Mouse (Mus musculus): Measurements from ENCODE around the gene Abhd16b.
A peak's percentile ranks its signal among the peaks of the same experiment; 100 is the strongest.
"Not testable (repeated sequence)": the region's sequence is repeated elsewhere in the genome, so short reads cannot be mapped to it uniquely, and the experiment has no call there.

Gene Abhd16b

DNA sequence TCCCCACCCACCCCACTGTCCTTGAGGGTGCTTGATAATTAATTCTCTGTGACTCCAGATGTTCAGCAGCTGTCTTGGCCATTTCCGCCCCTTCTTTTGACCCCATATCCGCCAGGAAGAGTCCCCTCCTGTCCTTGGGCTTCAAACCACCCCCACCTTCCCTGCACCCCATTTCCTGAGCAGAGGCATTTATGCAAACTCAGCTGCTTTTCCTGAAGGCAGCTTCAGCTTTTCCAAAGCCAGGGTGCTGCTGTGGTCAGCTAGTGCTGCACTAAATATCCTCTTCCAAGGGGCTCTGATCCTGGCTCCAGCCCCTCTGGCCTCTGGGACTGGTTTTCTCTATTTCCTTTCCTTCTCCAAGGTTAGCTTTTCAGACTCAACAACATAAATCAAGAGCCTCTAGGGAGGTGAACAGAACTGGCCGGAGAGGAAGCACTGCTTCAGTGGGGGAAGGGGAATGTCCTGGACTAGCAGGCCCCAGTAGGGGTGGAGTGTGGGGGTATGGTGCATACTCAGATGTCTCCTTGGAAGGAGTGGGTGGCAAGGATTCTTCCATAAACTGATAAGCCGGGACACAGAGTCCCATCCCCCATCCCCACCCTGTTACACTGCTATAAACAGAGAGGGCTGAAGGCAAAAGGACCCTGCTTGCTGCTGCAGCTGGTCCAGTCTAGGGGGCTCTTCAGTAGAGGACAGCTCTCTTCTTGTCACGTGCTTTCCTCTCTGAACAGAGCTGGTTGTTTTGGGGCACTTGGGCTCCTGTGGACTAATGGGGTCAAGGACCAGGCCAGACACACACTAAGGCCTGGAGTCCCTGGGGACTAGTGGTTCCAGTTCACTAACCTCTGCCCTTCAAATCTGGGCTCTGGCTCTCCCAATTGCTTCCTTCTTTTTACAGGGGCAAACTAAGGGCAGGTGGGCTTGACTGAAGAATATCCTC is 5.4 kb upstream of the Abhd16b start:
- no peak for DNase-seq (ENCODE audit: inconsistent ontology term)

DNA sequence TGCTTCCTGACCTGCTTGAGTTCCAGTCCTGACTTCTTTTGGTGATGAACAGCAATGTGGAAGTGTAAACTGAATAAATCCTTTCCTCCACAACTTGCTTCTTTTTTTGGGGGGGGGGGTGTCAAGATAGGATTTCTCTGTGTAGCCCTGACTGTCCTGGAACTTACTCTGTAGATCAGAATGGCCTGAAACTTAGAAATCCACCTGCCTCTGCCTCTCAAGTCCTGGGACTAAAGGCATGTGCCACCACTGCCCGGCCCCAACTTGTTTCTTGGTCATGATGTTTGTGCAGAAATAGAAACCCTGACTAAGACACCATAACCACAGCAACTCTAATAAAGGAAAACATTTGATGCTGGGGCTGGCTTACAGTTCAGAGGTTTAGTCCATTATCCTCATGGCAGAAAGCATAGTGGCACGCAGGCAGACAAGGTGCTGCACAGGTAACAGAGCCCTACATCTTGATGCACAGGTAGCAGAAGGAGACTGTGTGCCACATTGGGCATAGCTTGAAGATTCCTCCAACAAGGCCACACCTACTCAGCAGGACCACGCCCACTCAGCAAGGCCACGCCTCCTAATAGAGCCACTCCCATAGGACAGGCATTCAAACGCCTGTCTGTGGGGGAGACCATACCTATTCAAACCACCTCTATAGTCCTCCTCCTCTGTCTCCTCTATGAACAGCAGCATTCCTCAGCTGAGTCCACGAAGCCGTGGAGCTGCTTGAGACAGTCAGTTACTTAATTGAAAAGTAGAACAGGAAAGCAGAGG is 1.4 kb upstream of the Abhd16b start:
- no peak for DNase-seq (ENCODE audit: inconsistent ontology term)

DNA sequence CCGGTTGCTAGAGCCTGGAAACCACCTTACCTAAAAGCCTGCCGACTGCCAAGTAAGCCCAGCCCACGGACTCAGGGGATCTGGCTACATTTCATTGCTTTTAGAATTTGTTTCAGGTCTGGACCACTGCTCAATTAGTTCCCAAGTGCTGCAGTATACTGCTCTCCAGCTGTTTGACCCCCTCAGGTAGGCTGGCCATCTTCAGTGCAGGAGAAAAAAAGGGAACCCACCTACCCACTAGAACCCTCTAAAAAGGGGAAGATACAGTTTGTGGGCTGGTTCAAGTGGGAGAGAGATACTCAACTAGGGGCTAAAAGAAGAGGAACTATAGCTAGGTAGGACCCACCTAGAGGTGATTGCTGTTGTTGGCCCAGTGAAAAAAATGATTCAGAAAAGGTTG is 800 bp upstream of the Abhd16b start:
- DNase-seq (ENCODE audit: inconsistent ontology term) = no peak

DNA sequence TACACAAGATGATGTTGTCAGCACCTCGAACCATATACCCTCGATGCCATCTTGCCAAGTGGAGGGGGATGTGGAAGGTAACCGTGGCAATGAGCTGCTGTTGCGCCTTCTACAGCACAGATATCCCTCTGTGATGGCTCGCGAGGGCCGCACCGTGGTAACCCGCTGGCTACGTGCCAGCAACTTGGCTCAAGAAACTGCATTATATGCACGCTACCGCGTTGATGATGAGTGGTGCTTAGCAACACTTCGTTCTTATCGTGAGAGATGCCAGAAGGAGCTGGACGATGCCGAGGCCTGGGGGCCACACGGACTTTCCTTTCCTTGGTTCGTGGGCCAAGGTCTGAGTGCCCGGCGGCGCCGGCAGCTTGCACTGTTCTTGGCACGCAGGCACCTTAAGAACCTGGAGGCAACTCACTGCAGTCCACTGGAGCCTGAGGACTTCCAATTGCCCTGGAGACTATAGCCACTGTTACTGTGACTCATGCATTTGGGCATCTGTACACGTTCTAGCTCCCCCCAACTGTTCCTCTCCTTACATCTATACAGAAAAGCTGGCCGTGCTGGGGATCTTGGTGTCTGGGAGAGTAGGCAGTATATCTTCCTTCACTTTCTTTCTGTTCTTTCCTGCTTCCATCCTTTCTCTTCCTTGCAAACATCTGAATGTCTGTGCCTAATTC is 1.4 kb downstream of the Abhd16b start:
- no peak for DNase-seq (ENCODE audit: inconsistent ontology term)

DNA sequence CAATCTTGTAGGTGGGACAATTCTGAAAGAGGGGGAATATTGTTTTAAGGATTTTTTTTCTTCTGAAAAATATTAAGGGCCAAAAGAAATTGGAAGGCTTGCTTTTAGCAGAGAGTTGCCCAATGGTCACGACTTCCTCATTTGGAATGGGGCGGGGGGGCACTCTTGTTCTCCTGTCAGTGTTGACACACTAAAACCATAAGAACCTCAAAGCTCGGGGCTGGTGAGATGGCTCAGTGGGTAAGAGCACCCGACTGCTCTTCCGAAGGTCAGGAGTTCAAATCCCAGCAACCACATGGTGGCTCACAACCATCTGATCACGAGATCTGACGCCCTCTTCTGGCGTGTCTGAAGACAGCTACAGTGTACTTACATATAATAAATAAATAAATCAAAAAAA is 2.8 kb downstream of the Abhd16b start:
- not testable (repeated sequence) for DNase-seq (ENCODE audit: inconsistent ontology term)

DNA sequence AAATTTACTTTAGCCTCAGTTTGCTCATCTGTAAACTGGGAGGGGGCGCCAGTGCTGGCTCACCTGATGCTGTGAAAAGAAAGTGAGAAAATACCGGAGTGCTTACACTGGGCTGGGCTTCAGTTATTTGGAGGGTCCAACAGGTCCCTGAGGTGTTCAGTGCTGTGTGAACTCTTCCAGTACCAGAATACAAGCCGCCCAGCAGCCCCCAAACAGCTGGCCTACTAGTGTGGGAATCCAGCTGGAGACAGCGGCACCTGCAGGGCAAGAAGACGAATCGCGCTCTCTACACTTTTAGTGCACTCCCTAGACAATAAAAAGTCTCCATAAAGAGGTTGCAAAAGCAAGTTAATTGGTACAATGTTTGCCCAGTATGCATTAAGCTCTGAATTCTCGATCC is 3.3 kb downstream of the Abhd16b start:
- DNase-seq (ENCODE audit: inconsistent ontology term) = peak; percentile 63

DNA sequence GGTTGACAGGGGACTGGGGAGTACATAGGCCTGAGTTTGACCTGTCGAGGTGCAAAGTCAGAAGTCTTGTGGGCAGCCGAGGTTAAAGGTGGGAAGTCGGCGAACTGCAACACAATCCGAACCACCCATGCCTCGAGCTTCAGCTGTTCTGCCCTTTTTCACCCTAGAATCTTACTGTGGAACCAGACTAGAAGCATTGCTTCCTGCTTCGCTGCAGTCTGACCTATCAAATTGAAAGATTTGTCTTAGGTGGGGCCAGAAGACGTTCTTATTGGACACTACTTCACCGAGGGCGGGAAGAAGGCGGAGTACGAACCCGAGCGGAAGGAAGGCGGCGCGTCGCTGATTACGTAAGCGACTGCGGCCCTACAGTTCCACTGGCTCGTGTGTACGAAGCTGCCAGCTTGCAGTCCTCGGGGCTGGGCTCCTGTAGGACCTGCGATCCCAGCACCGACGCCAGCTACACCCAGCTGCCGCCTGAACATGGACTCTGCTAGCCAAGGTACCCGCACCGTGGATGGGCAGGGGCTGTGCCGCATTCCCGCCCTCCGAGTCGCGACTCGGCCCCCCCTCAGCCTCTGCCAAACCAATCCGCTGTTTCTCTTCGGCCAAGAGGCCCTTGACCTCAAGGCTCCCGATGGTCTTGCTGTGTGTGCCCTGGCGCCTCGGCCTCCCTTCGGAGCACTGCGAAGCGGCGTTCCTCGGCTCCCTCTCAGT is 4.0 kb downstream of the Abhd16b start, which contains the start of gene Tpd52l2:
Tpd52l2 (plus strand) TSS at position 312 of the 717 bp plus-strand sequence.
- peak; percentile 95 for DNase-seq (ENCODE audit: inconsistent ontology term)

DNA sequence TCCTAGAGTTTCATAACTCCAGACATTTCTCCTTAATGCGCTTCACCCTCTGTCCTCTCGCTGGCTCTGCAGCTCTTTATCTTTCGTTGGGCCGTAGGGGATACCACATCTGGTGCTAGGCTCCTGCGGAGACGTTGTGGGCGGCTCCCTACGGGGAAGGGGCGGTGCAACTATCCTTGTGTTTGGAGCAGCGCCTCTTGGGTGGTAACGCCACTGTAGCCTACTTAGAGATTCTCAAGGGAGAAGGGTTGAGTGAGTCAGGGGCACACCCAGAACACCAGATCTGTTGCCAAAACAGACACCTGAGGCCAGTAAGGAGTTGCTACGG is 4.5 kb downstream of the Abhd16b start:
- DNase-seq (ENCODE audit: inconsistent ontology term) = peak; percentile 79

DNA sequence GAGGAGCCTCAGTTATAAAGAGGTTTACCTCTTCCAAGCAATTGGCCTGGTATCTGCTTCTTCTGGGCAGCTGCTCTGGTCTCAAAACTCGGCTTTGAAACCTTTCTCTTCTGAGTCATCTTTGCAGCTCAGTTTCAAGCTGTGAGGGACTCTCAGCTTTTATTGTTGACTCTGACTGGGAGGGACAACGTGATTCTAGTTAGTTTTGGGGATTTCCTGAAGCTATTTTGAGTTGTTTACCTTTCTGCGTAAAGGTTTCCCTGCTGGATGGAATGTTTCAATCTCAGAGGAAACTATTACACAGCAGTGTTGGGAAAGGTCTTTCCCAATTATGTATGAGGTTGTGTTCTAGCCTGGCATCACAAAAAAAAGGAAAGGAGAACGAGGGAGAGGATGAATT is 5.6 kb downstream of the Abhd16b start:
- DNase-seq (ENCODE audit: inconsistent ontology term) = no peak

DNA sequence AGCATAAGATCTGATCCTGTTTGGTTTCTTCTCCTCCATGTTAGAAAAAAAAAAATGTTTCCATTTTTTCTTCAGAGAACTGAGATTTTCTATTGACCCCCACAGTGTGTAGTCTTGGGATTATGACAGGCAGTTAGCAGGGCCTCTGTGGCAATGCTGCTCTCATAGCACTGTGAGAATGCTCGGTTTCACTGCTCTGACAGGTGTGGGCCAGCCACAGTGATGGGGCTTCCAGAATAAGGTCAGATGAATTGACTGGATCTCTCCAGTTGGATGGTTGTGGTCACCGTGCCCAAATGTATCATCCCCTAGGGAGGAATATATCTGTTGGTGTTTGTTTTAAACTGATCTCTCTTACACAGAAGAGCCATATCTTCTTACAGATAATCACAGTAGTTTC is 16.2 kb downstream of the Abhd16b start:
- DNase-seq (ENCODE audit: inconsistent ontology term) = no peak

DNA sequence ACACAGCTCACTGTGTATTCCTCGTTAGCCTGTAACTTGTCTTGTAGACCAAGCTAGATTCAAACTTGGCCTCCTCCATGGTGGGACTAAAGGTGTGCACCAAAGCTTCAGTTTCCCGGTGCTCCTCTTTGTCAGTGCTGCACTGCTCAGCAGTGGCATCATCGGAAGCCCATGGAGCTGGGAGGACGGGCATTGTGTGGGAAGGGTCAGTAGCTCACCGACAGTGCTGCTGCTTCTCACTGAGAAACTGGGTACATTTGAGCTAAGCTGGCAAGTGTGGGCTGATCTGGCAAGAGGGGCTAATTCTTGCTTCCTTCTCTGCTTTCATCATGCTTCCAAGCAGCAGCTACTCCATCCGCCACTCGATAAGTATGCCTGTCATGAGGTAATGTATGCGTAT is 18.2 kb downstream of the Abhd16b start:
- no peak for DNase-seq (ENCODE audit: inconsistent ontology term)

DNA sequence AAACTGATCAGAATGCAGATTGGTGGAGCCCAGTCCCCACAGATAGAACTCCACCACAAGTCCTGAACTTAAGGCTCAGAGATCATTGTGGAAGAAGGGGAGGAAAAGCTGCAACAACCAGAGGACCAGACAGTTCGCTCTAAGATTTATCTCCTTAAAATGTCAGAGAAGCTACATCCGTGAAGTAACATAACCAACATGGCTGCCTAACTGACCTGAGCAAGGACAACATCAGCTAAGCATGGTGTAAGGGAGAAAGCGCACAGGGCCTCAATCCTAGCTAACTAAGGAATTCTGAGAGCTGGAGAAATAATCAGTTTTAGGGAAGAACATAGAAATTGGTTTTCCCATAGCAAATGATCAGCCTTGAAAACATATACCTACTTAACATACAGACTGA is 26.2 kb downstream of the Abhd16b start:
- DNase-seq (ENCODE audit: inconsistent ontology term) = no peak

DNA sequence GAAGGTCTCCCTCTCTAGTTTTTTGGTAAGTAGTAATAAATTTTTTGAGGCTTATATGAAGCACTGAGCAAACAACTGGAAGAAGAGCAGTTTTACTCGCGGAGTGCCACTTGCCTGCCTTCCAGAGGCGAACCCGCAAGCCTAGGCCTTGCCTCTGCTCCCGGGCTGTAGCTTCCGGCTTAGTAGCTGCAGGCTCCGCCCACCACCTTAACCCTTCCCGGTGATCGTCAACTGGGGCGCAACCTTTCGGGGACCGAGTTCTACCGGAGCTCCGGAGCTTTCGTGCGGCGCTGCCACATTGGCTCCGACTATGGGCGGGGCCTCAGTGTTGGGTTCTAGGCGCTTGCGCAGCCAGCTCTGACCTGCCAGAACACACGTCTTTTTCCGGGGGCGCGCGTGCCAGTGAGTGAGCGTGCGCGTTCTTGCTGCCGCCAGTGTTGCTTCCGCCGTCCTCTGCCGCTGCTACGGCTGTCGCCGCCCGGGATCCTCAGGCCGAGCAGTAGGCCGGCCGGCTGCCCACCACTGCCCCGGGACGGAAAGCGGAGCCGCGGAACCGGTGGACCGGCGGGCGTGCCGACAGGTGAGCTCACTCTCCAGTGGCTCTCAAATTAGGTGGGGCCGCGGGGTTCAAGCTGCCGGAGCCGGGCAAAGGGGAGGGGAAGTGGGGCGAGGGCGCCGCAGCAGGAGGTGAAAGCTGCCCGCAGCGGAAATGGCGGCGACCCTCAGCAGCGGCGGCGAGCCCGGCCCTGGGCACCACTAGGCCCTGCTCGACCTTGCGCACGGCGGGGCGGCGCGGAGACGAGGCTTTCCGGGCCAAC is 27.3 kb downstream of the Abhd16b start, which contains the start of gene Dnajc5:
Dnajc5 (plus strand) TSS at position 368 of the 818 bp plus-strand sequence.
- DNase-seq (ENCODE audit: inconsistent ontology term) = peak; percentile 97

DNA sequence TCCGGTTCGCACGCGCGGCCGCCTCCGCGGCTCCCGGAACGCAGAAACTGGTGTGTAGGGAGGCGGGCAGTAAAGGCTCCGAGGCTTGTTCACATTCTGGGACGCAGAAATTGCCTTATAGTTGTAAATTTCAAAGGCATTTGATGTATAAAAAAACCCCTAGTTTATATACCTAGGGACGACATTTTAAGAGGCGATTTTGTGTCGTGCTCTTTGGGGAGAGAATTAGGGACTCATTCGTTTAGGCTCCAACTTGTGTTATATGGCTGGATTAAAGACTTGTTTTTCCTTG is 27.9 kb downstream of the Abhd16b start:
- DNase-seq (ENCODE audit: inconsistent ontology term) = no peak

DNA sequence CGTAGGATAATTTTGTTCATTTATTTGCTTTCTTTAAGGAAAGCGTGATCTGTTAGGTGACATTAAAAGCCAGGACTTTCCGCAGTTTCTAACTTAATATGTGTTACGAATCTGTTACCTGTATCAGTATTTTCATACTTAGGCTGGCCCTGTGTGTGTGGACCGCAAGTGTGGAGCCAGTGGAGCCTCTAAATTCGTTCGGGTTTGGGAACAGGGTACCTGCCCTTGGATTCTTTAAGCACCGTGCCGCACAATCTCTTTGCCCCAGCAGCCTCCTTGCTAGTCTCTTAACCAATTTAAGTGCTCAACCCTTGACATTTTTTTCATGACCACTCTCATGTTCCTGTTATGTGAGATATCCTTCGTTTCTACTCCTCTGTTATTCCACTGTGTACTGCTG is 28.5 kb downstream of the Abhd16b start:
- no peak for DNase-seq (ENCODE audit: inconsistent ontology term)

DNA sequence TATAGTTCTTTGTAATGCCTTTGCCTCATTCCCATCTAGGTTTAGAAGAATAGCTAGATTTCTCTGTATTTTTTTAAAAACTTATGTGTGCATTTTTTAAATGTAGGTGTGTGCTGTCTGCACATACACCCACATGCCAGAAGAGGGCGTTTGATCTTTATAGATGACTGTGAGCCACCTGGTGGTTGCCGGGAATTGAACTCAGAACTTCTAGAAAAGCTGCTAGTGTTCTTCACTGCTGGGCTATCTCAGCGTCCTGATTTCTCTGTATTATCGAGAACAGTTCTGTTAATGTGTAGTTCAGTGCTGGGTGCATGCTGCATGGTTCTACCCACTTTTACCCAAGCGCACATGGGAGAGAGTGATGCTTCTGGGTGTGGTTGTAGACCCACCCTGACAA is 29.8 kb downstream of the Abhd16b start:
- DNase-seq (ENCODE audit: inconsistent ontology term) = no peak

DNA sequence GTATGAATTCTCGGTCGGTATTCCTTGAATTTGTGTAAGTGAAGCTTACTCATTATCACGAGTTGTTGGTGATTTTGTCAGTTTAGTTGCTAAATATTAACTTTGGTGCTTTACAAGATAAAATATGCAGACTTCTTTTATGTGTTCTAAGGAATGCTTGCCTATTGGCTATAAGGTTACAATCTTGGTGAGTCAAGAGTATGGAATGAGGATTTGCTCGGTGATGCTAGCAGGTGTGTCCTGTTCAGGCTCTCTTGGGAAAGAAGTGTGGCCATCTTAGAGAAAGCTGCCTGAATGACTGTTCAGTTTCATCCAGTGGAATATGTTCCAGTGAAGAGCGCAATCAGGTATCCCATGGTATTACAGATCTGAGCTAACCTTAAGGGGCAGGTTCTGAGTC is 32.5 kb downstream of the Abhd16b start:
- peak; percentile 29 for DNase-seq (ENCODE audit: inconsistent ontology term)

DNA sequence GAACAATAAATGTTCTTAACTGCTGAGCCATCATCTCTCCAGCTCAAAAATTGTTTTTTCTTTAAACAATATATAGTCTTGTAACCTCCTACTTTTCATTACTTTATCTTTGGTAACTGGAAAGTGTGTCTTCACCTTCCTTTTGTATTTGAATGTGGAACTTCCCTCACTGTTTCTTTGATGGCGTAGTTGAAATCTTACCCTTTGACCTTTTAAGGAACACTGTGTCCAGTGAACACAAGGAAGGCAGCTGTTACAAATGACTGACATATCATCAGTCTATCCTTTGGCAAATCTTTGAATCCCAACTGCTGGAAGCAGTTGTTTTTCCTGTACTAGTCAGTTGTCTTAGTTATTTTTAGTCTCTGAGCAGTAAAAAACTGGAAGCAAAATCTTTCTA is 36.1 kb downstream of the Abhd16b start:
- no peak for DNase-seq (ENCODE audit: inconsistent ontology term)

DNA sequence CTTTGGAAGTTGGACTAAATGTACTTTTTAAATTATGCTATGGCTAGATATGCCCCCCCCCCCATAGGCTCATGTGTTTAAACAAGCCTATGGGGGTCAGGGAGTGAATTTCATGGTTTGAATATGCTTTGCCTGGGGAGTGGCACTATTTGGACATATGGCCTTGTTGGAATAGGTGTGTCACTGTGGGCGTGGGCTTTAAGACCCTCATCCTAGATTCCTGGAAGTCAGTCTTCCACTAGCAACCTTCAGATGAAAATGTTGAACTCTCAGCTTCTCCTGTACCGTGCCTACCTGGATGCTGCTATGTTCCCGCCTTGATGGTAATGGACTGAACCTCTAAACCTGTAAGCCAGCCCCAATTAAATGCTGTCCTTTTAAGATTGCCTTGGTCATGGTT is 39.6 kb downstream of the Abhd16b start:
- DNase-seq (ENCODE audit: inconsistent ontology term) = no peak

DNA sequence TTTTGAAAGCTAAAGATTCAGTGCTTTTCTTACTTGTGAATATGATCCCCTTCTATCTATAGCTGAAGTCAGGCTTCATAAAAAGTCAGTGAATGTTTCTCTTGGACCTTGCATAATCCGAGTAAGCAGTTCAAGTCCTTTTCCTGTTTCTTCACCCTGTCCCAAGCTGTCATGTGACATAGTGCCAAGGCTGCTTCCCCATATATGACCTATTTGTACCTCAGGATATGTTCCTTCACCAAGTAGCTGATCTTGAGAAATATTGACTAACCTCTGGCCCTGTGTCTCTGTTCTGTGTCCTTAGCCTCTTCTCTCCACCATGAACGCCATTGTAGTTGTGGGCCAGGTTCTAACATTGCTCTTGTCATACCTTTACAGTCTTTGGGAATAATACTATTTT is 43.4 kb downstream of the Abhd16b start:
- DNase-seq (ENCODE audit: inconsistent ontology term) = no peak

DNA sequence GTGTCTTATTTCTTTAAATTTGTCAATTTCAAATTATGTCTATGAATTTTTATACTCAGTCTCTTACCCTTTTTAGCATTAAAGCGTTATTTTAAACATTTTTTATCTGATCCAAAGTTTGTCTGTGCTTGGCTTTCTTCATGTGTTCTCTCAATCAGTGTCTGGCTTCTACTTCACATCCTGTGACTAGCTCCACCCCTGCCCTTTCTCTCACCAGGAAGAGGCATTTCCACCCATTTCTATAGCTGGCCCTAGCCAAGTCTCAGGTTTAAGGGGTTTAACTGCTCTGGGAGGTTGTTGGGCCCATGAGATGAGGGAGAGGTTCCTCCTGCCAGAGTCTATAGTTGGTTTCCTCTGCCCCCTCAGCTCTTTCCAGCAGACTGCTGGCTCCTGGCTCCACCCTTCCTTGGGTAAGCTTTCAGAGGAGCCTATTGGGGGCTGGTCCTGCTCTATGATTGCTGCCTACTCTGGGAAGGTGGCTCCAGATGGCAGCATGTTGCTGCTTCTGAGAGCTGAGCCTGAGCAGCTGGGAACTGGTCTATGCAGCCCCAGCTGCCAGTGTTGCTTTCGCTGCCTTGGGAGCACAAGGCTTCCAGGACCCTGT is 44.5 kb downstream of the Abhd16b start:
- no peak for DNase-seq (ENCODE audit: inconsistent ontology term)
